Mouse (Mus musculus): ENCODE measurements at regions not wholly inside any gene's neighbourhood (a gene's known extent, or its start where the extent isn't known, plus 50 kb on each side); places are given as distances from the start of the nearest gene placed in this dataset.
"Not testable (repeated sequence)": the region's sequence is repeated elsewhere in the genome, so short reads cannot be mapped to it uniquely, and the experiment has no call there.

GRCm38 (mm10) chr1:30632760-30633159, 241.0 kb downstream of the Phf3 start:
- ATAC-seq: no peak
- TF ChIP-seq CTCF (IDR thresholded peaks at IDR 0.05; ENCODE audit: low read depth) (no peak), EP300 (IDR thresholded peaks at IDR 0.05; ENCODE audit: low read depth) (no peak)
- 64% methylated on average over 1 of the region's 1 CpGs for WGBS (ENCODE audit: insufficient replicate concordance)

GRCm38 (mm10) chr1:30627796-30628195, 245.9 kb downstream of the Phf3 start:
- 60% methylated on average over 5 of the region's 5 CpGs for WGBS (ENCODE audit: insufficient replicate concordance)
- H3K27ac ChIP-seq (ENCODE audit: low read depth); H3K4me3 ChIP-seq (ENCODE audit: low read depth, low read length); H3K4me2 ChIP-seq (ENCODE audit: low read depth, low read length); DNase-seq; H3K9me3 ChIP-seq (ENCODE audit: low read length); H3K9ac ChIP-seq (replicated peaks); H3K4me1 ChIP-seq (ENCODE audit: insufficient read depth); H3K27me3 ChIP-seq (ENCODE audit: insufficient read depth, low read length); ATAC-seq; H3K36me3 ChIP-seq (replicated peaks; ENCODE audit: insufficient read depth, low read length): not testable (repeated sequence)

More at GRCm38 (mm10) chr1:30632760-30633159, 241.0 kb downstream of the Phf3 start:
- H3K27me3 ChIP-seq (ENCODE audit: insufficient read depth, low read length): no peaks in the 10 kb centered on the region
- no peak overlapping the region for H3K4me2 ChIP-seq (ENCODE audit: low read depth, low read length)
- no peaks in the 10 kb centered on the region for H3K36me3 ChIP-seq (replicated peaks; ENCODE audit: insufficient read depth, low read length)
- no peaks in the 10 kb centered on the region for H3K9me3 ChIP-seq (ENCODE audit: low read length)
- no peaks in the 10 kb centered on the region for H3K4me1 ChIP-seq (ENCODE audit: insufficient read depth)
- no peak overlapping the region for H3K4me3 ChIP-seq (ENCODE audit: low read depth, low read length)
- DNase-seq: no peak
- no peak overlapping the region for H3K9ac ChIP-seq (replicated peaks)
- no peak overlapping the region for H3K27ac ChIP-seq (ENCODE audit: low read depth)

GRCm38 (mm10) chr1:30595122-30595730, 278.5 kb downstream of the Phf3 start:
- no peak for TF ChIP-seq EP300 (IDR thresholded peaks at IDR 0.05; ENCODE audit: low read depth)
- TF ChIP-seq CTCF (IDR thresholded peaks at IDR 0.05; ENCODE audit: low read depth): no peak
- H3K36me3 ChIP-seq (replicated peaks; ENCODE audit: insufficient read depth, low read length): no peaks in the 10 kb centered on the region
- no peak overlapping the region for H3K9ac ChIP-seq (replicated peaks)
- ATAC-seq: no peak
- DNase-seq: no peak
- WGBS (ENCODE audit: insufficient replicate concordance): 67% methylated on average over 7 of the region's 7 CpGs
- no peak overlapping the region for H3K4me2 ChIP-seq (ENCODE audit: low read depth, low read length)
- H3K4me3 ChIP-seq (ENCODE audit: low read depth, low read length): no peak overlapping the region
- no peaks in the 10 kb centered on the region for H3K27me3 ChIP-seq (ENCODE audit: insufficient read depth, low read length)
- no peaks in the 10 kb centered on the region for H3K4me1 ChIP-seq (ENCODE audit: insufficient read depth)
- H3K9me3 ChIP-seq (ENCODE audit: low read length): no peaks in the 10 kb centered on the region
- no peak overlapping the region for H3K27ac ChIP-seq (ENCODE audit: low read depth)

GRCm38 (mm10) chr1:30594036-30594435, 279.7 kb downstream of the Phf3 start:
- ATAC-seq: no peak
- Histone ChIP-seq H3K27me3 (ENCODE audit: insufficient read depth, low read length) (no peaks in the 10 kb centered on the region), H3K36me3 (replicated peaks; ENCODE audit: insufficient read depth, low read length) (no peaks in the 10 kb centered on the region), H3K4me2 (ENCODE audit: low read depth, low read length) (no peak overlapping the region), H3K4me1 (ENCODE audit: insufficient read depth) (no peaks in the 10 kb centered on the region), H3K4me3 (ENCODE audit: low read depth, low read length) (no peak overlapping the region), H3K9ac (replicated peaks) (no peak overlapping the region), H3K9me3 (ENCODE audit: low read length) (no peaks in the 10 kb centered on the region), H3K27ac (ENCODE audit: low read depth) (no peak overlapping the region)
- TF ChIP-seq EP300 (IDR thresholded peaks at IDR 0.05; ENCODE audit: low read depth): no peak
- no peak for TF ChIP-seq CTCF (IDR thresholded peaks at IDR 0.05; ENCODE audit: low read depth)
- 32% methylated on average over 1 of the region's 1 CpGs for WGBS (ENCODE audit: insufficient replicate concordance)
- DNase-seq: no peak

GRCm38 (mm10) chr1:30590721-30591120, 283.0 kb downstream of the Phf3 start:
- Histone ChIP-seq H3K9me3 (ENCODE audit: low read length) (no peaks in the 10 kb centered on the region), H3K4me3 (ENCODE audit: low read depth, low read length) (no peak overlapping the region), H3K4me2 (ENCODE audit: low read depth, low read length) (no peak overlapping the region), H3K36me3 (replicated peaks; ENCODE audit: insufficient read depth, low read length) (no peaks in the 10 kb centered on the region), H3K4me1 (ENCODE audit: insufficient read depth) (no peaks in the 10 kb centered on the region), H3K27me3 (ENCODE audit: insufficient read depth, low read length) (no peaks in the 10 kb centered on the region), H3K27ac (ENCODE audit: low read depth) (no peak overlapping the region), H3K9ac (replicated peaks) (no peak overlapping the region)
- ATAC-seq: no peak
- no peak for TF ChIP-seq EP300 (IDR thresholded peaks at IDR 0.05; ENCODE audit: low read depth)
- no peak for TF ChIP-seq CTCF (IDR thresholded peaks at IDR 0.05; ENCODE audit: low read depth)
- 60% methylated on average over 4 of the region's 4 CpGs for WGBS (ENCODE audit: insufficient replicate concordance)
- DNase-seq: no peak

GRCm38 (mm10) chr1:30588885-30589284, 284.8 kb downstream of the Phf3 start:
- no peak for ATAC-seq
- no peak for DNase-seq
- 65% methylated on average over 3 of the region's 3 CpGs for WGBS (ENCODE audit: insufficient replicate concordance)
- TF ChIP-seq EP300 (IDR thresholded peaks at IDR 0.05; ENCODE audit: low read depth) (no peak), CTCF (IDR thresholded peaks at IDR 0.05; ENCODE audit: low read depth) (no peak)
- no peak overlapping the region for H3K4me3 ChIP-seq (ENCODE audit: low read depth, low read length)
- H3K27ac ChIP-seq (ENCODE audit: low read depth): no peak overlapping the region
- no peaks in the 10 kb centered on the region for H3K36me3 ChIP-seq (replicated peaks; ENCODE audit: insufficient read depth, low read length)
- no peaks in the 10 kb centered on the region for H3K9me3 ChIP-seq (ENCODE audit: low read length)
- no peak overlapping the region for H3K4me2 ChIP-seq (ENCODE audit: low read depth, low read length)
- H3K4me1 ChIP-seq (ENCODE audit: insufficient read depth): no peaks in the 10 kb centered on the region
- no peaks in the 10 kb centered on the region for H3K27me3 ChIP-seq (ENCODE audit: insufficient read depth, low read length)
- no peak overlapping the region for H3K9ac ChIP-seq (replicated peaks)

GRCm38 (mm10) chr1:30588336-30588735, 285.4 kb downstream of the Phf3 start:
- H3K9ac ChIP-seq (replicated peaks): no peak overlapping the region
- WGBS (ENCODE audit: insufficient replicate concordance): 72% methylated on average over 4 of the region's 4 CpGs
- no peaks in the 10 kb centered on the region for H3K9me3 ChIP-seq (ENCODE audit: low read length)
- ATAC-seq (no peak), DNase-seq (no peak)
- no peaks in the 10 kb centered on the region for H3K4me1 ChIP-seq (ENCODE audit: insufficient read depth)
- TF ChIP-seq EP300 (IDR thresholded peaks at IDR 0.05; ENCODE audit: low read depth): no peak
- TF ChIP-seq CTCF (IDR thresholded peaks at IDR 0.05; ENCODE audit: low read depth): no peak
- H3K27ac ChIP-seq (ENCODE audit: low read depth): no peak overlapping the region
- H3K4me2 ChIP-seq (ENCODE audit: low read depth, low read length): no peak overlapping the region
- H3K4me3 ChIP-seq (ENCODE audit: low read depth, low read length): no peak overlapping the region
- H3K36me3 ChIP-seq (replicated peaks; ENCODE audit: insufficient read depth, low read length): no peaks in the 10 kb centered on the region
- H3K27me3 ChIP-seq (ENCODE audit: insufficient read depth, low read length): no peaks in the 10 kb centered on the region

All from liver, postnatal 0 days (tissue).